Mouse (Mus musculus) C2C12 (cell line): ENCODE measurements around the gene Fads6. TPM values are rescaled to one million over a fixed set of nuclear protein-coding genes. Genes with fewer than 3 reads are reported as not detected.

Experiments used
- H3K27me3 ChIP-seq: one replicate; pipeline ENCODE4 v1.6.1; 2011; ENCODE audit not compliant: control insufficient read depth, insufficient read depth, insufficient read length
- H3K36me3 ChIP-seq: one replicate; pipeline ENCODE4 v1.6.1; 2011; ENCODE audit not compliant: control insufficient read depth, insufficient read depth
- H3K4me3 ChIP-seq: one replicate; pipeline ENCODE4 v1.5.1; 2011; ENCODE audit warnings: mild to moderate bottlenecking, control low read depth; ENCODE audit not compliant: poor library complexity, insufficient read depth, severe bottlenecking
- H3K79me2 ChIP-seq: one replicate; pipeline ENCODE4 v1.6.1; 2011; ENCODE audit not compliant: control insufficient read depth, insufficient read depth
- H3K79me3 ChIP-seq: one replicate; pipeline ENCODE4 v1.6.1; 2011; ENCODE audit warnings: low read depth, control low read depth
- H3ac ChIP-seq: one replicate; pipeline ENCODE3; 2011; ENCODE audit warnings: low read depth; ENCODE audit not compliant: control insufficient read depth, insufficient read length
- CEBPB ChIP-seq: IDR thresholded peaks from one replicate; pipeline ENCODE4 v1.6.1; 2011; ENCODE audit warnings: low read depth, mild to moderate bottlenecking, control low read depth, moderate library complexity
- CTCF ChIP-seq: IDR thresholded peaks from one replicate; pipeline ENCODE4 v1.5.1; 2011; ENCODE audit not compliant: control insufficient read depth, insufficient read depth, insufficient read length
- FOSL1 ChIP-seq: IDR thresholded peaks from one replicate; pipeline ENCODE4 v1.8.0; 2011; ENCODE audit warnings: mild to moderate bottlenecking, low read length; ENCODE audit not compliant: poor library complexity, insufficient read depth, severe bottlenecking
- MAX ChIP-seq: IDR thresholded peaks from one replicate; pipeline ENCODE4 v1.6.1; 2011; ENCODE audit warnings: mild to moderate bottlenecking, control low read depth
- MYOD1 ChIP-seq: IDR thresholded peaks from one replicate; pipeline ENCODE4 v1.6.1; 2011; ENCODE audit warnings: low read depth; ENCODE audit not compliant: control insufficient read depth, insufficient read length
- MYOG ChIP-seq: IDR thresholded peaks from one replicate; pipeline ENCODE4 v1.6.1; 2011; ENCODE audit not compliant: control insufficient read depth, insufficient read length; ENCODE audit errors: extremely low read depth
- USF1 ChIP-seq: IDR thresholded peaks from one replicate; pipeline ENCODE4 v1.6.1; 2011; ENCODE audit warnings: low read depth, mild to moderate bottlenecking, control low read depth, moderate library complexity
- polyA plus RNA-seq: library from polyadenylated mRNA; unstranded; fragments of >200 nt; fragmentation: generic; extraction: Trizol; gene quantifications from one replicate; pipeline ENCODE4 v1.2.1, GENCODE M21; 2012; ENCODE audit warnings: missing spikeins

The Fads6 gene
- polyA plus RNA-seq, 1 experiment: 0.21 TPM

GRCm38 (mm10) chr11:115288305-115288704, 9.2 kb downstream of the Fads6 start:
- Histone ChIP-seq H3K36me3 (no peaks in the 10 kb centered on the region), H3ac (no peak overlapping the region), H3K79me2 (no peaks in the 10 kb centered on the region), H3K79me3 (no peaks in the 10 kb centered on the region), H3K4me3 (no peak overlapping the region), H3K27me3 (no peaks in the 10 kb centered on the region)
- TF ChIP-seq MYOD1: no peak
- no peak for TF ChIP-seq MYOG
- TF ChIP-seq MAX: no peak

- H3K27me3 ChIP-seq: no peaks in the 10 kb centered on the region
- no peaks in the 10 kb centered on the region for H3K79me3 ChIP-seq
- no peak overlapping the region for H3K4me3 ChIP-seq
- TF ChIP-seq MAX (no peak), CTCF (no peak), MYOG (no peak)
- H3K36me3 ChIP-seq: no peaks in the 10 kb centered on the region
- no peaks in the 10 kb centered on the region for H3K79me2 ChIP-seq
- no peak overlapping the region for H3ac ChIP-seq
Observed at GRCm38 (mm10) chr11:115287386-115287785, 10.1 kb downstream of the Fads6 start.

GRCm38 (mm10) chr11:115286201-115286993, 11.1 kb downstream of the Fads6 start:
- no peaks in the 10 kb centered on the region for H3K79me3 ChIP-seq
- TF ChIP-seq CEBPB (no peak), USF1 (no peak), MYOD1 (peak; percentile 88)
- no peaks in the 10 kb centered on the region for H3K27me3 ChIP-seq
- no peaks in the 10 kb centered on the region for H3K36me3 ChIP-seq
- no peaks in the 10 kb centered on the region for H3K79me2 ChIP-seq
- no peak overlapping the region for H3ac ChIP-seq
- H3K4me3 ChIP-seq: no peak overlapping the region

DNA sequence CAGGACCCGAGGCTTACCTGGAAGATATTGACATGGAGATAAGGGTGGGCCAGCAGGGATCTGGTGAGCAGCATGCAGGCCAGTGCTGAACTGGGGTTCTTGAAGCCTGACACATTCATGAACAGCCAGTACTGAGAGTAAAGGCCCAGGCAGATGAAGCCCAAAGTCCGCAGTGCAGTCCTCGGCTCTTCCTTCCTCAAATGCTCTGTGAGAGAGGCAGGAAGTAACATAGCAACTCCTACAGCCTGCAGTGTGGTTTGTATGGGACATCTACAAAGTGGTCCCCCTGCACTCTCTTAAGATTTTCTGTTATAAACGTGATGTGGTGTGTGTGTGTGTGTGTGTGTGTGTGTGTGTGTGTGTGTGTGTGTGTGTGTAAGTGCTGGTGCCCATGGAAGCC, 12.2 kb downstream of the Fads6 start:
- no peaks in the 10 kb centered on the region for H3K36me3 ChIP-seq
- H3K79me2 ChIP-seq: no peaks in the 10 kb centered on the region
- TF ChIP-seq CEBPB: no peak
- TF ChIP-seq MYOD1: no peak
- no peak for TF ChIP-seq FOSL1
- no peak for TF ChIP-seq CTCF
- no peak for TF ChIP-seq MYOG

GRCm38 (mm10) chr11:115283891-115284620, 13.4 kb downstream of the Fads6 start:
- TF ChIP-seq MYOG (no peak), CEBPB (no peak), USF1 (no peak), MYOD1 (no peak), FOSL1 (no peak), MAX (no peak), CTCF (no peak)
- H3K36me3 ChIP-seq: no peaks in the 10 kb centered on the region
- no peak overlapping the region for H3K4me3 ChIP-seq
- H3K27me3 ChIP-seq: no peaks in the 10 kb centered on the region
- H3ac ChIP-seq: no peak overlapping the region
- H3K79me2 ChIP-seq: no peaks in the 10 kb centered on the region
- H3K79me3 ChIP-seq: no peaks in the 10 kb centered on the region

More for the DNA sequence above, 12.2 kb downstream of the Fads6 start:
- Histone ChIP-seq H3K27me3 (no peaks in the 10 kb centered on the region), H3ac (no peak overlapping the region), H3K4me3 (no peak overlapping the region), H3K79me3 (no peaks in the 10 kb centered on the region)

- TF ChIP-seq MAX (no peak), MYOG (no peak), FOSL1 (no peak), USF1 (no peak), MYOD1 (no peak), CEBPB (no peak), CTCF (no peak)
- Histone ChIP-seq H3K36me3 (no peaks in the 10 kb centered on the region), H3K4me3 (no peak overlapping the region), H3K27me3 (no peaks in the 10 kb centered on the region), H3ac (no peak overlapping the region), H3K79me3 (no peaks in the 10 kb centered on the region), H3K79me2 (no peaks in the 10 kb centered on the region)
Observed at GRCm38 (mm10) chr11:115283486-115283765, 14.0 kb downstream of the Fads6 start.
